Mouse (Mus musculus) liver, embryonic 15.5 days (tissue): ENCODE measurements around the gene Incenp. TPM values are rescaled to one million over a fixed set of nuclear protein-coding genes. Genes with fewer than 3 reads are reported as not detected.

Experiments
- ATAC-seq: fragments of 200-750 bp; cut with Nextera tagmentation; 2 replicates; pipeline ENCODE4 v1.8.0; 2017; ENCODE audit warnings: moderate number of reproducible peaks, mild to moderate bottlenecking, moderate library complexity; ENCODE audit not compliant: insufficient read depth
- H3K27ac ChIP-seq: fragments of 300-500 bp; sonication (generic); replicated peaks from 2 replicates; pipeline ENCODE4 v1.5.1; 2015; ENCODE audit warnings: mild to moderate bottlenecking, inconsistent platforms
- H3K27me3 ChIP-seq: fragments of 300-500 bp; sonication (generic); 2 replicates; pipeline ENCODE4 v1.6.1; 2015; ENCODE audit warnings: mild to moderate bottlenecking, inconsistent platforms
- H3K36me3 ChIP-seq: fragments of 300-500 bp; sonication (generic); replicated peaks from 2 replicates; pipeline ENCODE4 v1.6.1; 2015; ENCODE audit warnings: moderate library complexity, mild to moderate bottlenecking, inconsistent platforms
- H3K4me1 ChIP-seq: fragments of 300-500 bp; sonication (generic); replicated peaks from 2 replicates; pipeline ENCODE4 v1.6.1; 2015; ENCODE audit warnings: inconsistent platforms
- H3K4me2 ChIP-seq: fragments of 300-500 bp; sonication (generic); 2 replicates; pipeline ENCODE4 v1.6.1; 2015; ENCODE audit warnings: moderate library complexity, mild to moderate bottlenecking, inconsistent platforms
- H3K4me3 ChIP-seq: fragments of 300-500 bp; sonication (generic); replicated peaks from 2 replicates; pipeline ENCODE4 v1.5.1; 2015; ENCODE audit warnings: mild to moderate bottlenecking, inconsistent platforms
- H3K9ac ChIP-seq: fragments of 300-500 bp; sonication (generic); 2 replicates; pipeline ENCODE4 v1.6.1; 2015; ENCODE audit warnings: moderate library complexity, mild to moderate bottlenecking, inconsistent platforms
- H3K9me3 ChIP-seq: fragments of 300-500 bp; sonication (generic); replicated peaks from 2 replicates; pipeline ENCODE4 v1.6.1; 2016; ENCODE audit warnings: inconsistent platforms
- WGBS: fragments of 180-500 bp; shearing (Covaris S2); methylation state at CpG from one replicate; pipeline ENCODE4 v1.1.7; 2015; ENCODE audit warnings: mixed read lengths; ENCODE audit not compliant: insufficient replicate concordance; 5-methylcytosine and 5-hydroxymethylcytosine counted together
- polyA plus RNA-seq: library from polyadenylated mRNA; unstranded; fragments of >200 nt; fragmentation: Nextera tagmentation; extraction: Ambion mirVana; gene quantifications from 2 replicates; pipeline ENCODE4 v1.2.1, GENCODE M21; 2015

Gene Incenp
- 95.5 and 107 TPM in 2 replicates for polyA plus RNA-seq

GRCm38 (mm10) chr19:9899072-9899779 lies at the start of gene Incenp:
Gene Incenp (minus strand): TSS chr19:9899551.
- Histone ChIP-seq H3K9me3 (no peaks in the 10 kb centered on the region), H3K9ac (peak within 1 kb of the TSS; percentile 88), H3K4me2 (peak within 1 kb of the TSS; percentile 76), H3K4me1 (peaks cover 54% of the 10 kb centered on the region), H3K4me3 (peak within 1 kb of the TSS; percentile 83), H3K36me3 (peaks cover 31% of the 10 kb centered on the region), H3K27me3 (no peaks in the 10 kb centered on the region), H3K27ac (peak within 1 kb of the TSS; percentile 93)
- WGBS: under 1% methylated on average over 58 of the region's 58 CpGs
- peak; percentile 93 for ATAC-seq

GRCm38 (mm10) chr19:9946986-9947385 lies 47.6 kb upstream of the Incenp start:
- no peaks in the 10 kb centered on the region for H3K36me3 ChIP-seq
- no peak overlapping the region for H3K9ac ChIP-seq
- H3K4me3 ChIP-seq: no peak overlapping the region
- H3K9me3 ChIP-seq: no peaks in the 10 kb centered on the region
- ATAC-seq: no peak
- no peaks in the 10 kb centered on the region for H3K27me3 ChIP-seq
- WGBS: 60% methylated on average over 3 of the region's 3 CpGs
- H3K4me1 ChIP-seq: peaks cover 13% of the 10 kb centered on the region
- H3K27ac ChIP-seq: no peak overlapping the region
- no peak overlapping the region for H3K4me2 ChIP-seq

GRCm38 (mm10) chr19:9945800-9946564 lies 46.6 kb upstream of the Incenp start:
- no peaks in the 10 kb centered on the region for H3K36me3 ChIP-seq
- H3K9ac ChIP-seq: no peak overlapping the region
- no peaks in the 10 kb centered on the region for H3K9me3 ChIP-seq
- H3K27ac ChIP-seq: no peak overlapping the region
- 74% methylated on average over 8 of the region's 8 CpGs for WGBS
- H3K4me1 ChIP-seq: peaks cover 19% of the 10 kb centered on the region
- H3K4me3 ChIP-seq: no peak overlapping the region
- no peak for ATAC-seq
- no peak overlapping the region for H3K4me2 ChIP-seq
- no peaks in the 10 kb centered on the region for H3K27me3 ChIP-seq

DNA sequence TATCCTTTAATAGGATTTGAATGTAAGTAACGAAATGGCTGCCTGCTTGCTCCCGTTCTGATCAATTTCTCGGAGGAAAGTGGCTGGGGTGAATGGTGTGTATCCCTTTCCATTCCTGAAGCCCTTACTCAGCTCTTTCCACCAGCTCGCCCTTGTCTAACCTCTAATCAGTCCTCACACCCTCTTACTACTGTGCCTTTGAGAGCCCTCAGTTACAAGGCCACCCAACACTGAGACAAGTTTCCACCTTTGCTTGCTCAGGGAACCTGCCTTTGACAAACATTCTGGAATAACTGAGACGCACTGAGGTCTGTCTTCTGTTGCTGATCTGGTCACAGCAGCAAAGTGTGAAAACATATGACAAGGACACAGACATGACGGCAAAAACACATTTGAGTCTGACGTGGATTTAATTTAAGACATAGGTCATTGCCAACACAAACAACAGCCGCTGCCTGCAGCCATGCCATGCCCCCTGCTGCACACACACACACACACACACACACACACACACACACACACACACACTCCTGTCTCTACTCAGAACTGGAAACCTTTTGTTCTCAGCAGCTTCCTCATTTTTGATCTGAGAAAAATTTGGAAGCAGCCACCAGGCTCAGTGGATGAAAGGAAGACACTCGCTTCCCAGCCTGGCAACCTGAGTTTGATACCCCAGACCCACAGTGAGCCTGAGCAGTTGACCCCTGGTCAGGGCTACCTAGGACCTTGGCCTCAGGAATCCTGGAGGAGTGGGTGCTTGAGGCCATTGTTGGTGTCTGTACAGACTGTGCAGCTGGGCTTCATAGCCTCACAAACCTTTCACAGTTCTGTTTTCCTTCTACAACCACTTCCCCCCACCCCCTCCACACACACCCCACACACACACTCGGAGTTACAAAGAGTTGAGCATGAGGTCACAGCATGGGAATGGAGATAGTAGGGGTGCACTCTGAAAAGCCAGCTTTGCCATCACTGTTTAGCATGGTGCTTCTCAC lies 43.5 kb upstream of the Incenp start:
- Histone ChIP-seq H3K4me3 (no peak overlapping the region), H3K9me3 (no peaks in the 10 kb centered on the region), H3K36me3 (no peaks in the 10 kb centered on the region), H3K9ac (no peak overlapping the region), H3K4me1 (peaks cover 40% of the 10 kb centered on the region), H3K4me2 (no peak overlapping the region), H3K27me3 (no peaks in the 10 kb centered on the region), H3K27ac (peak overlapping the region; percentile 33; the same call in 1 of the 2 replicates)
- WGBS: 45% methylated on average over 10 of the region's 10 CpGs
- ATAC-seq: no peak

DNA sequence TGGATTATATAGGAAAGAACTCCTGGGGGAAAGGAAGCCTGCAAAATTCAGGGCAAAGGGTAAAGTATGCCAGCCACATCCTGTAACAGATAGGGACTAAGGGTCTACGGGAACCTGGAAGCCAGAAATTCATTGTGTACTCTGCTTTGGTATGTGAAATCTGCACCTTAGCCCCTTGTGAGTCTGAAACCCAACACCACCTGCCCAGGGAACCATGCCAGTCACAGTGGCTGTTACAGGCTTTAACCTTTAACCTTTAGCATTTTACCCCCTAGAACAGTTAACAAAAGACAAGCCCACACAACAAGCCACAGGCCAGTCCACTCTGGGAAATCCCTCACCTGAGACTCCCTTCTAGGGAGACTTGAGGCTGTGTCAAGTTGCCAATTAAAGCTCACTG lies 42.5 kb upstream of the Incenp start:
- Histone ChIP-seq H3K9ac (no peak overlapping the region), H3K4me3 (no peak overlapping the region), H3K36me3 (no peaks in the 10 kb centered on the region), H3K27me3 (no peaks in the 10 kb centered on the region), H3K4me2 (no peak overlapping the region), H3K27ac (no peak overlapping the region), H3K9me3 (no peaks in the 10 kb centered on the region), H3K4me1 (peaks cover 42% of the 10 kb centered on the region)
- 56% methylated on average over 1 of the region's 1 CpGs for WGBS
- no peak; the same call in 1 of the 2 replicates for ATAC-seq

DNA sequence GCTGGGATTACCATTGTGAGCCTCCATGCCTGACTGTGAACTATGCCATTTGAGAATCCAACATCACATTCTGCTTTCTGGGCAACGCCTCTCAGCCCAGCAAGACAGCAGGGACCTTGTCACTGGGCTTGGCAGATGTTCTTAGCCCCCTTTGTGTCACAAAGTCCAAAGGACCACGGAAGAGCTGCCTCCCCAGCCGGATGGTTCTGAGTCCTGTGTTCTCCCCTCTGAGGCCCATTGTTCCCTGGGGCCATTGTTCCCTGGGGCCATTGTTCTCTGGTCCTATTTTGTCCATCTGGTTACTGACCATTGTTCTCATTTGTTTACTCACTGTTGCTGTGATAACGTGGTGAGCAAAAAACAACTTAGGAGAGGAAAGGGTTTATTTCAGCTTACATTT lies 41.6 kb upstream of the Incenp start:
- no peaks in the 10 kb centered on the region for H3K27me3 ChIP-seq
- H3K9me3 ChIP-seq: no peaks in the 10 kb centered on the region
- H3K4me2 ChIP-seq: no peak overlapping the region
- ATAC-seq: no peak
- no peak overlapping the region for H3K27ac ChIP-seq
- H3K9ac ChIP-seq: no peak overlapping the region
- 54% methylated on average over 4 of the region's 4 CpGs for WGBS
- no peaks in the 10 kb centered on the region for H3K36me3 ChIP-seq
- no peak overlapping the region for H3K4me3 ChIP-seq
- H3K4me1 ChIP-seq: peaks cover 47% of the 10 kb centered on the region

- Histone ChIP-seq H3K4me1 (peaks cover 47% of the 10 kb centered on the region), H3K4me2 (no peak overlapping the region), H3K9me3 (no peaks in the 10 kb centered on the region), H3K9ac (no peak overlapping the region), H3K4me3 (no peak overlapping the region), H3K27me3 (no peaks in the 10 kb centered on the region), H3K27ac (no peak overlapping the region), H3K36me3 (no peaks in the 10 kb centered on the region)
- WGBS: 79% methylated on average over 7 of the region's 7 CpGs
- ATAC-seq: no peak
Measured at GRCm38 (mm10) chr19:9939841-9940240, 40.5 kb upstream of the Incenp start.

- H3K9ac ChIP-seq: no peak overlapping the region
- peak; percentile 75 for ATAC-seq
- H3K27ac ChIP-seq: peak overlapping the region; percentile 69
Measured at GRCm38 (mm10) chr19:9938824-9939303, 39.5 kb upstream of the Incenp start.

DNA sequence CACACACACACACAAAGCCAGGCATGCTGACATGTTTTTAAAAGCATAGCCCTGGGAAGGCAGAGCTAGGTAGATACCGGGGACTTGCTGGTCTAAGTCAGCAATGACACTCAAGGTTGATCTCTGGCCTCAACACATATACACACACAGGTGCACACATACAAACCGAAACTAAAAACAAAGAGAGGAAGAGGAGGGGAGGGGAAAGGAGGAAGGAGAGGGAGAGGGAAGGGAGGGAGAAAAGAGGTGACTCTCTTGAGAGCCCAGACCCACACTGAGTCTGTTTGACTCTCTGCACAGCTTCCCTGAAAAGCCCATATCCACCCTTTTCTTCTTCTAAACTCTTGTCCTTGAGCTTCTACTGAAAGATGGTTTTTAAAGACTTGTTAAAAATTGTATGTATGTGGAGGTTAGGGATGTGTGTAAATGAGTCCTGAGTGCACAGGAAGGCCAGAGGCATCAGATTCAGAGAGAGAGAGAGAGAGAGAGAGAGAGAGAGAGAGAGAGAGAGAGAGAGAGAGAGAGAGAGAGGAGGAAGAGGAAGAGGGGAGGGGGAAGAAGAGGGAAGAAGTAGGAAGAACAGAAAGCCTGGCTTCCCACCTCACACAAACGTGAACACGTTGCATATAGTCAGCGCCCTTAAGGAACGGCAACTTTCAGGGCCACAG lies 38.9 kb upstream of the Incenp start:
- WGBS: 15% methylated on average over 6 of the region's 6 CpGs

More at GRCm38 (mm10) chr19:9938824-9939303, 39.5 kb upstream of the Incenp start:
- Histone ChIP-seq H3K4me3 (peak overlapping the region; percentile 40), H3K27me3 (no peaks in the 10 kb centered on the region), H3K4me2 (peak overlapping the region; percentile 73), H3K4me1 (peaks cover 47% of the 10 kb centered on the region), H3K36me3 (no peaks in the 10 kb centered on the region), H3K9me3 (no peaks in the 10 kb centered on the region)
- WGBS: 8% methylated on average over 13 of the region's 13 CpGs

GRCm38 (mm10) chr19:9937428-9937827 lies 38.1 kb upstream of the Incenp start:
- Histone ChIP-seq H3K9me3 (no peaks in the 10 kb centered on the region), H3K4me3 (no peak overlapping the region), H3K4me2 (no peak overlapping the region), H3K4me1 (peaks cover 38% of the 10 kb centered on the region), H3K36me3 (no peaks in the 10 kb centered on the region), H3K27me3 (no peaks in the 10 kb centered on the region), H3K27ac (no peak overlapping the region), H3K9ac (no peak overlapping the region)
- ATAC-seq: no peak
- WGBS: 73% methylated on average over 5 of the region's 5 CpGs

More for the DNA sequence above, 38.9 kb upstream of the Incenp start:
- peak overlapping the region; percentile 73 for H3K4me2 ChIP-seq
- no peaks in the 10 kb centered on the region for H3K27me3 ChIP-seq
- ATAC-seq: peak; percentile 36
- peak overlapping the region; percentile 40 for H3K4me3 ChIP-seq
- H3K9me3 ChIP-seq: no peaks in the 10 kb centered on the region
- H3K36me3 ChIP-seq: no peaks in the 10 kb centered on the region
- H3K27ac ChIP-seq: peak overlapping the region; percentile 69
- H3K4me1 ChIP-seq: peaks cover 46% of the 10 kb centered on the region
- H3K9ac ChIP-seq: no peak overlapping the region
